Mouse (Mus musculus) cerebellum, adult (tissue): ENCODE measurements at regions not wholly inside any gene's neighbourhood (a gene's known extent, or its start where the extent isn't known, plus 50 kb on each side); places are given as distances from the start of the nearest gene placed in this dataset.

Experiments
- ATAC-seq: cut with Nextera tagmentation; 2 replicates; pipeline ENCODE4 v1.9.2; 2017; ENCODE audit warnings: mild to moderate bottlenecking, moderate library complexity, mixed read lengths; ENCODE audit not compliant: insufficient number of reproducible peaks, low FRiP score, low TSS enrichment

DNA sequence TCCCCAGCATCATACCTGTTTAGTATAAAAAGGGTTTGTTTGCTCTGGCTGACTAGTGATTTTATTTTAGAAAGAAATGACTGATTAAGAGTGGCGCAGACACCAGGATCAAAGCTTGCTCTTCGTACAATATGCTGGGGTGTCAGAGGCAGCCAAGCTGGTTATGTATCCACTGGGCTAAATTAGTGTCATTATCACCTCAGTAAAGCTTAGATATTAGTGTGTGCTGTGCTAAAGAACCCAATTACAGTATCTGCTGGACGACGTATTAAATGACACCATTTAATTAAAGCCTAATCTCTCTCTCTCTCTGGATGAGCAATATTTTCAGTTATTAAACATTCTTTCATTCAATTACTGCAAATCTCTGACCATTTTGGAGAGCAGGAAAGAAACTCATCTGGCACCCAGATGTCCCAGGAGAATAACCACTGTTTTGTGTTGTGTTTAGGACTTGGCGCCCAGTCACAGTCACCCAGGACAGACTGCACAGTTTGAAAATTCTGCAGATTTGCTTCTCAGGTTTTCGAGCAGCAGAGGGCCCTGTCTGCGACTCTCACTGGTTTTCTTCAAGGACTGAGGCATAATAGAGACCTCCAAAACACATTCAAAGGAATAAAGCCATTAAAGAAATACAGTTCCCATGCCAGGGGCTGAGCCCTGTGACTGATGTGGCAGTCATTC, 133.1 kb upstream of the Peli2 start:
- ATAC-seq: no peak

DNA sequence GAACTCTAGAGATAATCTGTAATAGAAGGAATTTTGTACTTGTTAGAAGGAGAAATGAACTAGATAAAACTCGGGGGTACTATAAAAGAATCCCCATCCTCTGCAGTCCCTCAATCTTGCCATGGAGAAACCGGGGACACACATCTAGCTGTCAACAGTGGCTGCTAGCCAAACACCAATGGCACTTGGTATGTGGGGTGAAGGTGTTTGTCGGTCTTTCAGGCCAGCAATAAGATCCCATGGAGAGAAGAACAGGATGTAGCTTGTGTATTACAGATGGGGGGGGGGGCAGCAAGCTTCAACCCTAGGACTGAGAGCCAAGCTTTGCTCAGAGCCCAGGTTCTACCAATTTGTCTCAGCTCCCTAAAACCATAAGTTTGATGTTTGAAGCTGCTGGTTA, 132.5 kb upstream of the Peli2 start:
- no peak for ATAC-seq

- ATAC-seq: 0 out of 2 replicates have a peak, but pooled peaks have one; percentile 46
Observed at GRCm38 (mm10) chr14:47989315-47989714, 131.3 kb upstream of the Peli2 start.

GRCm38 (mm10) chr14:47990716-47991115, 129.9 kb upstream of the Peli2 start:
- no peak for ATAC-seq

- no peak for ATAC-seq
Observed at GRCm38 (mm10) chr14:47991546-47991945, 129.1 kb upstream of the Peli2 start.

- ATAC-seq: no peak
Observed at GRCm38 (mm10) chr14:47992091-47992490, 128.5 kb upstream of the Peli2 start.

DNA sequence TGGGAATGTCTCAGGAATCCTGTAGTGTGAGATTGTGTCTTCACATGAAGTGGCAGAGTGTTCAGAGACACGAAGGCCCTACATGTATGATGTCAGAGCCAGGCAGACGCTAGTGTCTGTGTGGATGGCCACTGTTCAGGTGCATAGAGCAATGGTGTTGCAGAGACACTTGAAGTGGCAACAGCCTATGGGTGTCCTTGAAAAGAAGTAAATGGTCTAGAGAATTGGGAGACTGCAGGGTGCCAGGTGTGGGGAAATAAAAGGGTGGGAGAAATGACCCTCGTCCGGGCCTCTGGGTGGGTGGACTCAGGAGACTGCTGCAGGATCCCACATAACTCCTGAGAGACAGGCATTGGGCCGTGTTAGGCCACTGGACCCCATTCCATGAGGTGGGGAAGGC, 127.8 kb upstream of the Peli2 start:
- ATAC-seq: no peak

GRCm38 (mm10) chr14:47998936-47999335, 121.7 kb upstream of the Peli2 start:
- ATAC-seq: no peak

- ATAC-seq: no peak
Observed at GRCm38 (mm10) chr14:48005092-48005928, 115.3 kb upstream of the Peli2 start.

DNA sequence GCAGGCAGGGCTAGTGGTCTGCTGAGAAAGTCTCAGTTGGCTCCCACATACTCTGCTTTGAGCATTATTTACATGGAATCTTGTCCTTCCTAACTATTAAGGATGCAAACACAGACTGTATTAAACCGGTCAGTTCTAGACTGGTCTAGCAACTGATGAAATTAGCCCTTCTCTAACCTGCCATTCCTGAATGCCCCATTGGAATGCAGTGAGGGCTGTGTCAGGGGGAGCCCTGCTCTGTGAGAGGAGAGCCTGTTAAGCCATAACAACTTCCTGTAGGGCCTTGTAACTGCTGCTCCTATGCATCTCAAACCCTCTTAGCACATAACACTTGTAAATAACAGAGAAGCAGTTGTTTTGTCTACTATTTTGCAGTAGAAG, 114.7 kb upstream of the Peli2 start:
- ATAC-seq: no peak

GRCm38 (mm10) chr14:48012361-48013215, 108.0 kb upstream of the Peli2 start:
- no peak for ATAC-seq

DNA sequence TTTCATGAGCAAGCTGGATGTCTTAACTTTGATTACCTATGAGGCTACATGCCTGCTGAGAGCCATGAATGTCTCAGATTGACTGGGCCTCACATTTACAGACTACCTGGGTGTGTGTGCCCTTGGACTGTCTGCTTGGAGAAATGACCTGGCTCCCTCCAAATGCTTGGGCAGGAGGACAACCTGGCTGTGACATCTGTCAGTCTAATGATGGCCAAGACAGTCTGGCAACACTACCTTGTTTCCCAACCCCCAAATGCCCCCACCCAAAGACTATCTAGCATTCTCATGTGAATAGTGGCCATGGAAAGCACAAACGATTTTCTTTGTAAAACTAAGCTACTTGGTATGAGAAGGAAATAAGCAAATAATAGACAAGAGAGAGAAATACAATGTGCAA, 107.2 kb upstream of the Peli2 start:
- ATAC-seq: no peak

DNA sequence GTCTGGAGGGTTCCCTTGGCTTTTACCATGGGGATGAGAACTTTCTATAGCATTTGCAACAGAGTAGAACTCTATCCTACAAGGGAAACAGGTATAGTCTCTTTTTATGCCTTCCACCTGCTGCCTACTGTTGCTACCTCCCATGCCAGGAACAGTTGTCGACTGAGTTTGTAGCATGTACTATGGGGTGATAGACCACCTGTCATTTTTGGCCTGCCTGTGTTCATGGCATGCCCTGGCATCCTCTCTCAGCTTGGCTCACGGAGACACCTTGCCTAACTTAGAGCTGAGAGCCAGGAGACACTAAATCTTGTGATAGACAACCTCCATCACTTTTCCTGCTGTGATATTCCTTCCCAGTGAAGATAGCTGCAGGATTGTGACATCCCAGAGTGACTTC, 105.8 kb upstream of the Peli2 start:
- ATAC-seq: no peak

DNA sequence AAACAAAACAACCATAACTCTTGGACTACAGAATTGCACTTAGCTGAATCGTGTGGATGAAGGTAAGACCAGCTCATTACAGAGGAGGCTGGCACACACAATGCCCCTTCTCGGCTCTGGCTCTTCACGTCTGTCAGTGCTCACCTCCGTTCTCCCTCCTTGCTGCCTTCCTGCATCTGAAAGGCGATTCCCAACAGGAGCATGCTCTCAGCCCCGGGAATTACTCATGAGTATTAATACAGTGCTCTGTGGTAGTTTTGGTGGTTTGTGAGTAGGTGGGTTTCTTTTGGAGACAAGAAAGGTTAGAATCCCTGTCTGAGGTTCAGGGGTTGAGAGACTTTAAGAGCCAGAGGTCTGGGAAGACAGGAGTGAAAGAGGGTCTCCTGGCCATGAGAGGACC, 102.7 kb upstream of the Peli2 start:
- ATAC-seq: no peak

GRCm38 (mm10) chr14:48019331-48019730, 101.3 kb upstream of the Peli2 start:
- ATAC-seq: no peak

- no peak for ATAC-seq
Observed at GRCm38 (mm10) chr14:48022271-48022670, 98.4 kb upstream of the Peli2 start.

DNA sequence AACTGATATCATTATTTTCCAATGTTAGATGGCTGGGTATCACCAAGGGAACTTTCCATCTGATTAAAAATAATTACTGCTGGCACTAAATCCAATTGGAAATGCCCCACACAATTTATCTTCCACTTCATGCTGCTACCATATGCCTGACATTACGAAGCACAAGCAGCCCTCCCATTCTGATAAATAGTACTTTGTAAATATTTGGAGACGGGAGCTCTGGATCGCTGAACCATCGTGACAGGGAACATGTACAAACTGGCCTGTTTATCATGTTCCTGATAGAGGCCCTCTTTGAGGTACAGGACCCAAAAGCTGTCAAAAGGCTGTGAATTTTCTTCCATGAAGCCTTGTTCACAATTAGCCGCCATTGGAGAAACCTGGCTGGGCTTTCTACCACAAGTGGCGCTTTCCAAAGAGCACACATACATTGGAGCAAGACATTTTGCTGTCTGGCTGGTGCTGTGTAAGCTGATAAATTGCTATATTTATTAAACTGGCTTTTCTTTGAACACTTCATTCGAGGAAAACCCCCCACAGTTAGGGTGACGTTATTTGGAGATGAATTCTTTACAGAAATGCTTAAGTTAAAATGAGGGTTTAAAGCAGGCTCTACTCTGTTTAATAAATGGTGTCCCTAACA, 96.5 kb upstream of the Peli2 start:
- ATAC-seq: no peak

- ATAC-seq: no peak
Observed at GRCm38 (mm10) chr14:48039286-48039790, 81.3 kb upstream of the Peli2 start.

GRCm38 (mm10) chr14:48046094-48046493, 74.5 kb upstream of the Peli2 start:
- no peak for ATAC-seq

GRCm38 (mm10) chr14:48046831-48047230, 73.8 kb upstream of the Peli2 start:
- ATAC-seq: no peak
